Mouse (Mus musculus): ENCODE measurements around the gene Nos1. TPM values are rescaled to one million over a fixed set of nuclear protein-coding genes. Genes with fewer than 3 reads are reported as not detected.

Gene Nos1
- polyA plus RNA-seq, 1 experiment from 2014 or later = 7.8 TPM

DNA sequence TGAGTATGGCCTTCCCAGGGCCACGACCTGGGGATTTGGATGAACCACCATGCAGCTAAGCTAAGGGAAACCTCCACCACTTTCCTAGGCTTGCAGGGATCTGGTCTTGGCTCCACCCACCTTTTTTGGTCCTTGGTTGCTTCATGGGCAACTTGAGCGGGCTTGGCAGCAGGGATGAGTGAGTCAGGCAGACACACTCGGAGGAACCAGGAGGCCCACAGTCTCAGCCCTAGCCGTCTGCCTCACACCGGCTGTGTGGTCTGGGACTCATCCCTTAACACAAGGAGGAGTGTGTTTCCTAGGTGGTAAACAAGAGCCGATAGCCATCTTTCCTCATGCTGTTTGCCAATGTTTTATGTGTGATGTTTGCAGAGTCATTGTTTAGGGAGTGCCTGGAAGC is 9.2 kb downstream of the Nos1 start:
- H3K4me2 ChIP-seq (ENCODE audit: low read length) = no peak overlapping the region
- WGBS = 83% methylated on average over 6 of the region's 6 CpGs
- no peaks in the 10 kb centered on the region for H3K36me3 ChIP-seq (ENCODE audit: control insufficient read depth, insufficient read depth)
- ATAC-seq = no peak
- no peaks in the 10 kb centered on the region for H3K27me3 ChIP-seq (replicated peaks; ENCODE audit: control insufficient read depth, insufficient read depth, low read length)
- H3K27ac ChIP-seq (ENCODE audit: low read length) = no peak overlapping the region
- no peak overlapping the region for H3K4me3 ChIP-seq (replicated peaks; ENCODE audit: low read length)
- no peaks in the 10 kb centered on the region for H3K4me1 ChIP-seq (replicated peaks; ENCODE audit: control insufficient read depth, insufficient read depth, low read length)
- no peaks in the 10 kb centered on the region for H3K9me3 ChIP-seq (ENCODE audit: control insufficient read depth, low read length)
- H3K9ac ChIP-seq (replicated peaks; ENCODE audit: low read depth, low read length) = no peak overlapping the region

DNA sequence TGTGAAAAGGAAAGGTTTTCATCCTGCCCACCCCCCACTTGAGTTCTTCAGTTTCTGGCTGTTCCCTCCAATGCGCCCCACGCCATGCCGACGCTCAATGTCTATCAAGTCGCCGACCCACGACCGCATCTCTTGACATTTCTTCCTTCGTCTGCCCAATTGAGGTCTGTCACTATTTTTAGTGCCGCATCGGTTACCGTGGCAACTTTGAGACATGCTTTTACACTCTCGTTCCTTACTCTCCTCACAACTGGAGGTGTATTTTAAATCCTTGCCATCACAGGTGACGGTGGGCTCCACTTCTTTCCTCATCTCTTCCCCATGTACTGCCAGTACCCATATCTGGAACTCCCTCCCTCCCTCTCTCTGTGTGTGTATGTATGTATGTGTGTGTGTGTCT is 11.0 kb downstream of the Nos1 start:
- no peak for ATAC-seq
- 72% methylated on average over 14 of the region's 14 CpGs for WGBS
- Histone ChIP-seq H3K4me2 (ENCODE audit: low read length) (no peak overlapping the region), H3K36me3 (ENCODE audit: control insufficient read depth, insufficient read depth) (no peaks in the 10 kb centered on the region), H3K9ac (replicated peaks; ENCODE audit: low read depth, low read length) (no peak overlapping the region), H3K4me1 (replicated peaks; ENCODE audit: control insufficient read depth, insufficient read depth, low read length) (no peaks in the 10 kb centered on the region), H3K27ac (ENCODE audit: low read length) (no peak overlapping the region), H3K9me3 (ENCODE audit: control insufficient read depth, low read length) (no peaks in the 10 kb centered on the region), H3K27me3 (replicated peaks; ENCODE audit: control insufficient read depth, insufficient read depth, low read length) (no peaks in the 10 kb centered on the region), H3K4me3 (replicated peaks; ENCODE audit: low read length) (no peak overlapping the region)

DNA sequence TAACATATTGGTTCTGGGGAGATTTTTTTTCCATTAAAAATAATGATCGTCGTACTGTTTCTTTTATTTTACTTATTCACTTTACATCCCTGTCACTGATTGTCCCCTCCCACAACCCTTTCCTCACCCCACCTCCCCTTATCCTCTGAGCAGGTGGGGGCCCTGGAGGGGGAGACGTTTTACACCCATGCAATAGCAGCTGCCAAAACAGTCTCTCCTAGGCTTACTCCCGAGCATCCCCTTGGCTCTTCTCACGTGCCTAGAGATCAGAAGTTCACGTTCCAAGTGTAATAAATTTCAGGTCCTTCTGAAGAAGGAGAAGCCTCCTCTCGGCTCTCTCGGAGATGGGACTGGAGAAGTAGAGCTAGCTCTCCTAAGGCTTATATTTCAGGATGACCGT is 20.0 kb downstream of the Nos1 start:
- Histone ChIP-seq H3K4me2 (ENCODE audit: low read length) (no peak overlapping the region), H3K36me3 (ENCODE audit: control insufficient read depth, insufficient read depth) (no peaks in the 10 kb centered on the region), H3K27ac (ENCODE audit: low read length) (no peak overlapping the region), H3K9ac (replicated peaks; ENCODE audit: low read depth, low read length) (no peak overlapping the region), H3K4me3 (replicated peaks; ENCODE audit: low read length) (no peak overlapping the region), H3K4me1 (replicated peaks; ENCODE audit: control insufficient read depth, insufficient read depth, low read length) (no peaks in the 10 kb centered on the region), H3K9me3 (ENCODE audit: control insufficient read depth, low read length) (no peaks in the 10 kb centered on the region), H3K27me3 (replicated peaks; ENCODE audit: control insufficient read depth, insufficient read depth, low read length) (no peaks in the 10 kb centered on the region)
- 77% methylated on average over 9 of the region's 9 CpGs for WGBS
- no peak for ATAC-seq

DNA sequence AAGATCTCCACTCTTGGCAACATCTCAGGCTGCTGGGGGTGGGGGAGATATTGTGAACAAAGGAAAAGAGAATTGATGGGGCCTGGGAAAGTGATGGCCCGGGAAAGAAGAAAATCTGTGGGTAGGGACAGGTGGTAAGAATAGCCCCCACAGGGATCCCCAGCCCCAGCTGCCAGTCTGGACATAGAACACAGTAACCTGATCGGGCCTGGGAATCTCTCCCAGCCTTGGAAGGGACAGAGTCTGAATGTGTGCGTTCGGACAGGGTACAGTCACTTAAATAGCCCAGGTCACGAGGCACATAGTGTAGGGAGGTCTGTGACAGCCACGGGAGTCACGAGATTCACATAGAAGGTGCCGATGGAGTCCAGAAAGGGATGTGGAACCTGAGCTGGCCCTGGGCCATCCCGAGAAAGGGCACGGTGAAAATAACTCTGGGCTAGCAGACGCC is 21.3 kb downstream of the Nos1 start:
- Histone ChIP-seq H3K4me2 (ENCODE audit: low read length) (no peak overlapping the region), H3K9me3 (ENCODE audit: control insufficient read depth, low read length) (no peaks in the 10 kb centered on the region), H3K27me3 (replicated peaks; ENCODE audit: control insufficient read depth, insufficient read depth, low read length) (no peaks in the 10 kb centered on the region), H3K27ac (ENCODE audit: low read length) (no peak overlapping the region), H3K36me3 (ENCODE audit: control insufficient read depth, insufficient read depth) (no peaks in the 10 kb centered on the region), H3K9ac (replicated peaks; ENCODE audit: low read depth, low read length) (no peak overlapping the region), H3K4me1 (replicated peaks; ENCODE audit: control insufficient read depth, insufficient read depth, low read length) (no peaks in the 10 kb centered on the region), H3K4me3 (replicated peaks; ENCODE audit: low read length) (no peak overlapping the region)
- WGBS = 78% methylated on average over 11 of the region's 11 CpGs
- ATAC-seq = no peak

DNA sequence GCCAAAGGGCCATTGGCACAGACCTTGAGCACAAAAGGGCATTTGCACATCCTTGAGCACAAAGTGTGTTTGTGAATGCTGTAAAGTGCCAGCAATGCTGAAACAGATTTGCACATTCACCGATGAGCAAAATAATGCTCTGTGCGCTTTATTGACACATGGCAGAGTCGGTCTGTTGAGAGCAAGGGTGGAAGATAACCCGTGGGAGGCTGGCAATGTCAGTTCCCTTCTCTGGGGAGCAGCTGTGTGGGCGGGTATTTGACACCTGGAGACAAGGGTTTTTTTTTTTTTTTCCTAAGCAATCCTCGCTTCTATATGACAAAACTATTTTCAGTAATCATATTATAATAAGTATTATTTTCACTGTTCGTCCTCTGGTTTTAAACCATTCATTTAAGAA is 22.7 kb downstream of the Nos1 start:
- Histone ChIP-seq H3K27me3 (replicated peaks; ENCODE audit: control insufficient read depth, insufficient read depth, low read length) (no peaks in the 10 kb centered on the region), H3K4me2 (ENCODE audit: low read length) (no peak overlapping the region), H3K9me3 (ENCODE audit: control insufficient read depth, low read length) (no peaks in the 10 kb centered on the region), H3K27ac (ENCODE audit: low read length) (no peak overlapping the region), H3K9ac (replicated peaks; ENCODE audit: low read depth, low read length) (no peak overlapping the region), H3K36me3 (ENCODE audit: control insufficient read depth, insufficient read depth) (no peaks in the 10 kb centered on the region), H3K4me3 (replicated peaks; ENCODE audit: low read length) (no peak overlapping the region), H3K4me1 (replicated peaks; ENCODE audit: control insufficient read depth, insufficient read depth, low read length) (no peaks in the 10 kb centered on the region)
- WGBS = 56% methylated on average over 7 of the region's 7 CpGs
- no peak for ATAC-seq

DNA sequence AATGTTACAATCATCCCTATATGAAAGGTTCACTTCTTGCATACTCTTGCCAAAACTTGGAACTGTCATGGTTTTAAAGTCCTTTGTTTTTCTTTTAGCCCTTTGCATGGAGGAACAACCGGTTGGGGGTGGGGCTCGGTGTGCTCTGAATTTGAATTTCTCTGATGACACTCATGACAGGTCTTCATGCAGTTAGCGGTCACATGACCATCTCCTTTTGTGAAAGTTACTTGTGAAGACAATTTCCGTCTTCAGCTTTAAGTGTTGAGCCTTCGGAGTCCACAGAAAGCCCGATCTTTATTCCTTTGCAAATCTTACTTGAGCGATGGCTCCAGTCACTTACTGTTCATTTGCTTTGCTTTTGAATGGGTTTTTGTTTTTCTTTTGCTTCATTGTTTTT is 30.1 kb downstream of the Nos1 start:
- ATAC-seq = no peak

DNA sequence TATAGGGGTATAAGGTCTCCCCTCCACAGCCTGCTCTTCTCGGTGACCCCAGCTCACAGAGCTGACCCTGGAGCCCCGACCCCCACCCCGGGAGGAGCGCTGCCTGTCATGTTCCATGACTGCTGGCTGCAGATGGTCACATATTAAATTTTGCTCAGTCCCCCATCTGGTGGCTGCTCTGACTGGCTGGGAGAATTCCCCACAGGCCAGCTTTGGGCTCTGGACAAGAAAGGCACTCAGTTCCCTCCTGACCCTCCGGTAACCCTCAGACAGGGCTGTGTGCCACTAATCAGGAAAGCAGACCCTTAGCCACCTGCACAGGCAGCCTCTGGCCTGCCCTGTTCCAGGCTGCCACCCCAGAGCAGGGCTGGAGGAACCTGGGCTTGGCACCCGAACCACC is 38.0 kb downstream of the Nos1 start:
- Histone ChIP-seq H3K9me3 (ENCODE audit: control insufficient read depth, low read length) (no peaks in the 10 kb centered on the region), H3K4me2 (ENCODE audit: low read length) (no peak overlapping the region), H3K27ac (ENCODE audit: low read length) (no peak overlapping the region), H3K36me3 (ENCODE audit: control insufficient read depth, insufficient read depth) (no peaks in the 10 kb centered on the region), H3K9ac (replicated peaks; ENCODE audit: low read depth, low read length) (no peak overlapping the region), H3K27me3 (replicated peaks; ENCODE audit: control insufficient read depth, insufficient read depth, low read length) (no peaks in the 10 kb centered on the region), H3K4me1 (replicated peaks; ENCODE audit: control insufficient read depth, insufficient read depth, low read length) (no peaks in the 10 kb centered on the region), H3K4me3 (replicated peaks; ENCODE audit: low read length) (no peak overlapping the region)
- ATAC-seq = no peak
- 78% methylated on average over 6 of the region's 6 CpGs for WGBS

More for the DNA sequence above, 30.1 kb downstream of the Nos1 start:
- Histone ChIP-seq H3K4me2 (ENCODE audit: low read length) (no peak overlapping the region), H3K27me3 (replicated peaks; ENCODE audit: control insufficient read depth, insufficient read depth, low read length) (no peaks in the 10 kb centered on the region), H3K9ac (replicated peaks; ENCODE audit: low read depth, low read length) (no peak overlapping the region), H3K4me1 (replicated peaks; ENCODE audit: control insufficient read depth, insufficient read depth, low read length) (no peaks in the 10 kb centered on the region), H3K36me3 (ENCODE audit: control insufficient read depth, insufficient read depth) (no peaks in the 10 kb centered on the region), H3K27ac (ENCODE audit: low read length) (no peak overlapping the region), H3K4me3 (replicated peaks; ENCODE audit: low read length) (no peak overlapping the region), H3K9me3 (ENCODE audit: control insufficient read depth, low read length) (no peaks in the 10 kb centered on the region)
- 87% methylated on average over 7 of the region's 7 CpGs for WGBS

DNA sequence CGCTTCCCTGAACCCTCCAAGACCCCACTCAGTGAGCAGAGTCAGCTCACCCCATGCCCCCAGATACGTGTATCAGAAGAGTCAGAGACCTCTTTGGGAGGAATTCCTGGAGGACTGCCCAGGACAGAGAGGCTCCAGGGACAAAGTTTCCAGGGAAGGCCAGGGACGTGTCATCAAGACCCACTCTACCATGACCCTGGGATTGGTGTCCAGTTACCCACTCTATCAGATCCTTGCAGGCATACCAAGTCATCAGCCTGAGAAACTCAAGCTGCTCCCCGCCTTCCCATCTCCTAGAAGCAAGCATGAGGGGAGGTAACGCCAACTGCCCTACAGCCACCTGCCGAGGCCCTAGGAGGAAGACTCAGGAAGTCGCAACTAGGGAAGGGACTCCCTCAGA is 39.6 kb downstream of the Nos1 start:
- Histone ChIP-seq H3K27me3 (replicated peaks; ENCODE audit: control insufficient read depth, insufficient read depth, low read length) (no peaks in the 10 kb centered on the region), H3K27ac (ENCODE audit: low read length) (no peak overlapping the region), H3K4me3 (replicated peaks; ENCODE audit: low read length) (no peak overlapping the region), H3K4me2 (ENCODE audit: low read length) (no peak overlapping the region), H3K9ac (replicated peaks; ENCODE audit: low read depth, low read length) (no peak overlapping the region), H3K36me3 (ENCODE audit: control insufficient read depth, insufficient read depth) (no peaks in the 10 kb centered on the region), H3K4me1 (replicated peaks; ENCODE audit: control insufficient read depth, insufficient read depth, low read length) (no peaks in the 10 kb centered on the region), H3K9me3 (ENCODE audit: control insufficient read depth, low read length) (no peaks in the 10 kb centered on the region)
- no peak for ATAC-seq
- 77% methylated on average over 7 of the region's 7 CpGs for WGBS

DNA sequence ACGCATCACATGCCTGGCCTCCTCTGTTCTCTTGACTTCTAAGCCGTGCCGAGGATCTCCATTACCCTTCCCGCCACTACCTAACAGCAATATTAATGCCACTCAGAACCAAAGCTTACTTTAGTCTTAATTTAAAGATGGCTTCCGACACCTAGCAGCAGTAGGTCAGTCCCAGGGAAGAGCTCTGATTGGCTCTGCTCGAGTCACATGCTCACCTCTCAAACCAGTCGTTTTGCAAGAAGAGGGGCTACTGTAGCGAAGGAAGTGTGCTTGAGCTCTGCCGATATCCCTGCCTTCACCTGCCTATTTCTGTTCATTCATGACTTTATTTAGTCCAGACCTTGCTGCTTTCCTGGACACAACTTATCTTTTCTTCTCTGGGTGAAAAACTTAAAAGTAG is 43.0 kb downstream of the Nos1 start:
- ATAC-seq = no peak
- H3K27me3 ChIP-seq (replicated peaks; ENCODE audit: control insufficient read depth, insufficient read depth, low read length) = no peaks in the 10 kb centered on the region

DNA sequence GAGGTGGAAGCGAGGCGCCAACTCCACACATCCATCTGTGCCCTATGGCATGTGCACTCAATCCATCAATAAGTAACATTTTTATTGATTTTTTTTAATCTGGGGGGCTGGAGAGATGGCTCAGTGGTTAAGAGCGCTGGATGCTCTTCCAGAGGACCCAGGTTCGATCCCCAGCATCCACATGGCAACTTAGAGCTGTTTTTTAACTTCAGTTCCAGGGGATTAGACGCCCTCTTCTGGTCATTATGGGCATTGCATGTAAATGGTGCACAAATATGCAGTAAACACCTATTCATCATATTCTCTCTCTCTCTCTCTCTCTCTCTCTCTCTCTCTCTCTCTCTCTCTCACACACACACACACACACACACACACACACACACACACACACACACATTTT is 43.7 kb downstream of the Nos1 start:
- 75% methylated on average over 5 of the region's 5 CpGs for WGBS

More for the DNA sequence above, 43.0 kb downstream of the Nos1 start:
- H3K27ac ChIP-seq (ENCODE audit: low read length) = no peak overlapping the region
- H3K36me3 ChIP-seq (ENCODE audit: control insufficient read depth, insufficient read depth) = no peaks in the 10 kb centered on the region
- no peak overlapping the region for H3K9ac ChIP-seq (replicated peaks; ENCODE audit: low read depth, low read length)
- H3K4me3 ChIP-seq (replicated peaks; ENCODE audit: low read length) = no peak overlapping the region
- WGBS = 90% methylated on average over 9 of the region's 9 CpGs
- no peaks in the 10 kb centered on the region for H3K4me1 ChIP-seq (replicated peaks; ENCODE audit: control insufficient read depth, insufficient read depth, low read length)
- no peak overlapping the region for H3K4me2 ChIP-seq (ENCODE audit: low read length)
- H3K9me3 ChIP-seq (ENCODE audit: control insufficient read depth, low read length) = no peaks in the 10 kb centered on the region

More for the DNA sequence above, 43.7 kb downstream of the Nos1 start:
- ATAC-seq = no peak
- no peaks in the 10 kb centered on the region for H3K4me1 ChIP-seq (replicated peaks; ENCODE audit: control insufficient read depth, insufficient read depth, low read length)
- no peak overlapping the region for H3K4me2 ChIP-seq (ENCODE audit: low read length)
- no peak overlapping the region for H3K4me3 ChIP-seq (replicated peaks; ENCODE audit: low read length)
- no peak overlapping the region for H3K9ac ChIP-seq (replicated peaks; ENCODE audit: low read depth, low read length)
- no peaks in the 10 kb centered on the region for H3K9me3 ChIP-seq (ENCODE audit: control insufficient read depth, low read length)
- H3K27ac ChIP-seq (ENCODE audit: low read length) = no peak overlapping the region
- no peaks in the 10 kb centered on the region for H3K36me3 ChIP-seq (ENCODE audit: control insufficient read depth, insufficient read depth)
- no peaks in the 10 kb centered on the region for H3K27me3 ChIP-seq (replicated peaks; ENCODE audit: control insufficient read depth, insufficient read depth, low read length)

Data from forebrain, embryonic 16.5 days (tissue).